Mouse (Mus musculus) small intestine, adult 2 months (tissue): ENCODE results near the gene Ube4a. TPM values are rescaled to one million over a fixed set of nuclear protein-coding genes. Genes with fewer than 3 reads are reported as not detected.

Source experiments
- H3K27ac ChIP-seq: fragments of 200-500 bp; 2 replicates; pipeline ENCODE4 v1.5.1; 2012; ENCODE audit warnings: low read depth, low read length, control low read depth, inconsistent platforms; ENCODE audit not compliant: insufficient read depth
- H3K27me3 ChIP-seq: fragments of 200-500 bp; 2 replicates; pipeline ENCODE4 v1.6.1; 2012; ENCODE audit warnings: mild to moderate bottlenecking, moderate library complexity, low read length, inconsistent platforms; ENCODE audit not compliant: control insufficient read depth, insufficient read depth
- H3K36me3 ChIP-seq: fragments of 200-500 bp; 2 replicates; pipeline ENCODE4 v1.6.1; 2012; ENCODE audit warnings: mild to moderate bottlenecking, low read length, control low read depth, inconsistent platforms; ENCODE audit not compliant: control insufficient read depth, insufficient read depth
- H3K4me1 ChIP-seq: fragments of 200-500 bp; 2 replicates; pipeline ENCODE4 v1.6.1; 2012; ENCODE audit warnings: low read length, inconsistent platforms, mixed read lengths; ENCODE audit not compliant: control insufficient read depth, insufficient read depth, insufficient read length
- H3K4me3 ChIP-seq: fragments of 200-500 bp; 2 replicates; pipeline ENCODE4 v1.5.1; 2012; ENCODE audit warnings: low read depth, mild to moderate bottlenecking, control low read depth, inconsistent platforms, low read length, moderate library complexity
- CTCF ChIP-seq: fragments of 200-500 bp; IDR thresholded peaks from 2 replicates; pipeline ENCODE4 v1.5.1; 2012; ENCODE audit warnings: low read depth, mild to moderate bottlenecking, control low read depth, inconsistent platforms, low read length, moderate library complexity, mixed read lengths; ENCODE audit not compliant: insufficient replicate concordance, insufficient read length; ENCODE audit errors: extremely low read depth
- POLR2A ChIP-seq: fragments of 200-500 bp; IDR thresholded peaks from 2 replicates; pipeline ENCODE4 v1.6.1; 2012; ENCODE audit warnings: low read depth, mild to moderate bottlenecking, control low read depth, inconsistent platforms, low read length, moderate library complexity
- WGBS: fragments of 180-500 bp; shearing (Covaris S2); methylation state at CpG from one replicate; pipeline ENCODE4 v1.1.7; 2018; 5-methylcytosine and 5-hydroxymethylcytosine counted together
- polyA plus RNA-seq: library from polyadenylated mRNA; depleted of rRNA; stranded (reverse); fragments of >200 nt; gene quantifications from 2 replicates; pipeline ENCODE4 v1.2.3, GENCODE M21; 2012

Gene Ube4a
- polyA plus RNA-seq, 1 experiment = 7.1 TPM

- Histone ChIP-seq H3K27me3 (peaks cover 3% of the 10 kb centered on the region; the same call in 1 of the 2 replicates), H3K4me1 (no peaks in the 10 kb centered on the region), H3K36me3 (no peaks in the 10 kb centered on the region), H3K27ac (no peak overlapping the region), H3K4me3 (peak overlapping the region; percentile 2)
- 62% methylated on average over 12 of the region's 12 CpGs for WGBS
- TF ChIP-seq POLR2A (no peak), CTCF (no peak)
These were observed 42.0 kb upstream of the Ube4a start for GRCm38 (mm10) chr9:45007404-45007803.

DNA sequence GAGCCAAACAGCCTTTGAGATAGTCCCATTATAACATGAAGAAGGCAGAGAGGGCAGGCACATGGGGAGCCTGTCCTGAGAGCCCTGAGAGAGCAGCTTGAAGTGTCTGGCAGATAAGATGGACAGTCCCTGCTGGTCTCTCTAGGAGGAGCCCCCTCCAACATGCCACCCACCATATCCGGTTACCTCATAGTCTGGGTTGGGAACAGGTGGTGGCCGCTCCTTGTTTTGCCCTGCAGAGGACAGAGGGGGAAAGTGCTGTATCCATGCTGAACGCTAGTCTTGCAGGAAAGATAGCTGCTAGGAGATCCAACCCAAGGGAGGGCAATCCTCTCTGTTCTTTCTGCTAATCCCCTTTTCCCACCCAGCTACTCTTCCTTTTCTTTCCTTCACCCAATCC, 34.8 kb upstream of the Ube4a start:
- no peak for TF ChIP-seq CTCF
- no peak for TF ChIP-seq POLR2A
- Histone ChIP-seq H3K4me3 (no peak overlapping the region), H3K36me3 (no peaks in the 10 kb centered on the region), H3K4me1 (no peaks in the 10 kb centered on the region), H3K27me3 (no peaks in the 10 kb centered on the region), H3K27ac (no peak overlapping the region)
- 54% methylated on average over 3 of the region's 3 CpGs for WGBS

- TF ChIP-seq POLR2A (no peak), CTCF (no peak)
- no peak overlapping the region for H3K27ac ChIP-seq
- no peaks in the 10 kb centered on the region for H3K36me3 ChIP-seq
- no peaks in the 10 kb centered on the region for H3K27me3 ChIP-seq
- no peak overlapping the region for H3K4me3 ChIP-seq
- H3K4me1 ChIP-seq = no peaks in the 10 kb centered on the region
- WGBS = 81% methylated on average over 5 of the region's 5 CpGs
These were observed 34.4 kb upstream of the Ube4a start for GRCm38 (mm10) chr9:44999776-45000175.

DNA sequence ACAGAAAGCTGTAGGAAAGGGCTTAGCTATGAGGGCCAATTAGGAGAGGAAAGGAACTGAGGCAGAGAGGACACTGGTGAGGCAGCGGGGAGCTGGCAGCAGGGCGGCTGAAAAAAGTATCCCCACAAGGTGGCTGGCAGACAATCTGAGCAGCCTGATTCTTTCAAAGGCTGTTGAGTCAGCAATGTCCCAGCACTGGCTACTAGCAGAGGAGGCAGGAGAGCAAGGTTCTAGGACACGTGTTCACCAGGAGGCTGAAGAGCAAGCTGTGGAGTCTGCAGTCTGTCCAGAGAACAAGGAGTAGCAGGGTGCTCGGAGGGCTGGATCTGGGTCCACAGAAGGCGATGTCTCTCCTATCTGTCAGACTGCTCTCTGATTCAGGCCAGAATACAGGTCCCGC, 33.8 kb upstream of the Ube4a start:
- H3K4me3 ChIP-seq = no peak overlapping the region
- no peaks in the 10 kb centered on the region for H3K4me1 ChIP-seq
- no peak for TF ChIP-seq POLR2A
- TF ChIP-seq CTCF = no peak
- 57% methylated on average over 6 of the region's 6 CpGs for WGBS
- no peaks in the 10 kb centered on the region for H3K27me3 ChIP-seq
- no peak overlapping the region for H3K27ac ChIP-seq
- no peaks in the 10 kb centered on the region for H3K36me3 ChIP-seq

GRCm38 (mm10) chr9:44998138-44998537, 32.7 kb upstream of the Ube4a start:
- Histone ChIP-seq H3K4me1 (no peaks in the 10 kb centered on the region), H3K36me3 (no peaks in the 10 kb centered on the region), H3K27ac (peak overlapping the region; percentile 24; the same call in 1 of the 2 replicates), H3K4me3 (no peak overlapping the region), H3K27me3 (no peaks in the 10 kb centered on the region)
- TF ChIP-seq POLR2A = no peak
- no peak for TF ChIP-seq CTCF
- WGBS = 57% methylated on average over 11 of the region's 11 CpGs

DNA sequence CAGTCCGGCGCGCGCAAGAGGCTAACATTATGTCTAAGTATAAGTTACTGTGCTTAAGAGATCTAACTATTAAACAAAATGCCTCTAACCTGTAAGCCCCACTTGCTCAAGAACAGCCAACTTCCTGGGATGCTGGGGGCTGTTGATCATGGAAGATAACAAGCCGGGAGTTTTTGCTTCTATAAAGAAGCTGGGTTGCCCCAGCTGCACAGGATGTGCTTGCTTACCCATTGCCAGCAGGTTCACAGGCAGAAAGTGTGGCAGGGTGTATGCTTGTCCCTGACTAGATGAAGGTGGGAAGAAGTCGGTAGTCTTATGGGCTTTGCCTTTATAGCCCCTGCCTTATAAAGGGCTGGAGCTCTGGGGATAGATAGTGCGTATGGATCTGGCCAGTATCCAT, 31.2 kb upstream of the Ube4a start:
- Histone ChIP-seq H3K27me3 (no peaks in the 10 kb centered on the region), H3K4me3 (no peak overlapping the region), H3K36me3 (no peaks in the 10 kb centered on the region), H3K27ac (no peak overlapping the region), H3K4me1 (no peaks in the 10 kb centered on the region)
- TF ChIP-seq CTCF = no peak
- no peak for TF ChIP-seq POLR2A
- WGBS = 90% methylated on average over 7 of the region's 7 CpGs

- H3K4me1 ChIP-seq = no peaks in the 10 kb centered on the region
- TF ChIP-seq CTCF = no peak
- TF ChIP-seq POLR2A = no peak
- H3K27ac ChIP-seq = no peak overlapping the region
- no peaks in the 10 kb centered on the region for H3K27me3 ChIP-seq
- H3K4me3 ChIP-seq = no peak overlapping the region
- no peaks in the 10 kb centered on the region for H3K36me3 ChIP-seq
- 63% methylated on average over 4 of the region's 4 CpGs for WGBS
These were observed 29.6 kb upstream of the Ube4a start for GRCm38 (mm10) chr9:44994962-44995361.

DNA sequence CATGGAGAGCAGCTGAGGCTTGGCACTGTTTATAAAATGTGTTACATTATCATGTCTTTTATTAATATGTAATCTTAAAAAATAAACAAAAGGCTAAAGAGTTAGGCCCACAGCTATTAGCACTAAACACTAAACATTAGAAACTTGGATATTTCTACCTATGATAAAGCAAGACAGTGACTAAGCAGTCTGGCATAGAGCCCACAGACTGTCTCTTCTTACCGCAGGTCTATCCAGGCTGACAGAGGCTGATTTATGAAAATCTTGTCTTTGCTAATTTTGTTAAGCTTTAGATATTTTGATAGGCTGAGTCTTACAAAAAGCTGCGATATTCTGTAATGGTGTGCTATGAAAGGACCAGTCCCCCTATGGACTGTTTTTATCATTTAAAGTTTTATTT, 27.9 kb upstream of the Ube4a start:
- WGBS = 73% methylated on average over 2 of the region's 2 CpGs

More for the DNA sequence above, 27.9 kb upstream of the Ube4a start:
- Histone ChIP-seq H3K27ac (no peak overlapping the region), H3K4me3 (no peak overlapping the region), H3K36me3 (no peaks in the 10 kb centered on the region), H3K27me3 (no peaks in the 10 kb centered on the region), H3K4me1 (no peaks in the 10 kb centered on the region)
- no peak for TF ChIP-seq POLR2A
- TF ChIP-seq CTCF = no peak
